Mouse (Mus musculus) embryo, embryonic 11 days (tissue): Measurements from ENCODE around the gene Syk.
A peak's percentile ranks its signal among the peaks of the same experiment; 100 is the strongest.

ENCODE experiments used
- DNase-seq: peaks from one replicate; pipeline ENCODE4 v3.0.0-alpha.2; 2015

The Syk gene

DNA sequence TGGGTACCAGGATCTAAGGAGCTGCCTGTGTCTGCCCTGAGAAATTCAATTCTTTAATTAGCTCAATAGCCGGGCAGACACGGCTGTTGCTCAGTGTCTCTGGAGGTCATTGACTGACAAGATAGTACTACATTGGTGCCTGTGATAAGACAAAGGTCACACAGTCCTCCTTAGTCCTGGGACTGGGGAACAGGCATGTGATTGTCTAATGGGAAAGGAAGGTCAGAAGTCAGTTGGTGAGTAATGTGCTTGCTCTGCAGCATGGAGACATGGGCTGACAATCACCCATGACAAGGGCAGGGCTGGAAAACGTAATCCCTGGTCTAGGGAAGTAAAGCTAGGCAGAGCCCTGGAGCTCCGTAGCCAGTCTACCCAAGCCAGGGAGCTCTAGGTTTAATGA lies 19.8 kb downstream of the Syk start:
- DNase-seq, result no peak

DNA sequence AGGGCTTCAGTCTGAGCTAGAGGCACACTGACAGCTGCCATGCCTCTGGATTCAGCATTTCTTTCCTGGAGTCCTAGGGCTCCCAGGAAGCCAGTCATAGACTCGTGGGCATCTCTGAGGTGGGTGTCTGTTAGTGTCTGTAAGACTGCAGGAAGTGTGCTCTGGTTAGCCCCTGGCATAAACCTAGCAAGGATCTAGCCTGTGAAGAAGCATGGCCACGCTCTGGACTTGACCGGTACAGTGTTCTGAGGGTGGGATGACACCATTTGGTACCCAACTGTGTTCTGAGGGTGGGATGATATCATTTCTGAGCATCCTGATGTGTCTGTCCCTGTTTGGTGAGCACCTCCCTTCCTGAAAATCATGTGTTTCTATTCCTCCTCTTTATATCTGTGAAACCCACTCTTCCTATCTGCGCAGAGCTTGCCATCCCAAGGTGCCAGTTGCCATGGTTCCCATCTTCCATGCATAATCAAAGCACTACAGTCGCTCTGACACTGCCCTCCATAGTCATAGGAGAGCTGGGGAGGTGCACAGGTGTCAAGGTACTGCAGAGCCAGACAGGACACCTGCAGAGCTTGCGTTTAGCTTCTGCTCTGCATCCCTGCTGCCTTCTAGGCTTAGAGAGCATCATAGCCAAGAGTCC lies 20.9 kb downstream of the Syk start:
- no peak for DNase-seq

DNA sequence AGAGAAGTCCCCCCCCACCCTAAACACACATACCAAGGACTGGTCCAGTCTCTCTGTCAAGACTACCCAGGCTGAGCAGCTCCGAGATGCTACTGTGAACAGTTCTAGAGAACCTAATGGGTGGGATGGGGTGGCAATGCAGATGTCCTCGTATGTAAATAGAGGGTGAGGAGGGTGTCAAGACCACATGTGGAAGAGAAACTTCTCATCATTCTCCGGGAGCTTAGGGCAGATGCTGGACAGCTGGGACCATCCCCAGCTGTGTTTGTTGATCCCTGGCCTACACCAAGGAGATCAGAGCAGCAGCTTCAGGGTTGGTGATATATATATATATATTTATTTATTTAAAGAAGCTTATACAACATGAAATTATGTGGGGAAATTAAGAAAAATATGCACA lies 22.0 kb downstream of the Syk start:
- DNase-seq, result no peak

DNA sequence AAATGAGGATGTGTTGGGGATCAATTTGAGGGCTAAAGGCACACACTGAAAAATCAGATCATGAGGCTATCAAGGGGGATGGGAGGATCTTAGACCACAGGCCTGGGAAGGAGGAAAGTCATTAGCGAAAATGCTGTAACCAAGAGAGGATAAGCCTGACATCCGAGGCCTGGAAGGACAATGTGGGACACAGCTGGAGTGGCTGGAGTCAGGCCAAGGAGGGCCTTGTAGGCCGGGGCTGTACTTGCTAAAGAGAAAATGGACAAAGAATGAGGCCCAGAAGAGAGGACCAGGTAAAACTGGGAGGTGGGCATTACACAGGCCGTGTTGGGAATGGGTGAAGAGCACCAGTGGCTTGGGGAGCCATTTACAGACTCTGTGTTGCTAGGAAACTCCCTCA lies 22.9 kb downstream of the Syk start:
- DNase-seq, result no peak

DNA sequence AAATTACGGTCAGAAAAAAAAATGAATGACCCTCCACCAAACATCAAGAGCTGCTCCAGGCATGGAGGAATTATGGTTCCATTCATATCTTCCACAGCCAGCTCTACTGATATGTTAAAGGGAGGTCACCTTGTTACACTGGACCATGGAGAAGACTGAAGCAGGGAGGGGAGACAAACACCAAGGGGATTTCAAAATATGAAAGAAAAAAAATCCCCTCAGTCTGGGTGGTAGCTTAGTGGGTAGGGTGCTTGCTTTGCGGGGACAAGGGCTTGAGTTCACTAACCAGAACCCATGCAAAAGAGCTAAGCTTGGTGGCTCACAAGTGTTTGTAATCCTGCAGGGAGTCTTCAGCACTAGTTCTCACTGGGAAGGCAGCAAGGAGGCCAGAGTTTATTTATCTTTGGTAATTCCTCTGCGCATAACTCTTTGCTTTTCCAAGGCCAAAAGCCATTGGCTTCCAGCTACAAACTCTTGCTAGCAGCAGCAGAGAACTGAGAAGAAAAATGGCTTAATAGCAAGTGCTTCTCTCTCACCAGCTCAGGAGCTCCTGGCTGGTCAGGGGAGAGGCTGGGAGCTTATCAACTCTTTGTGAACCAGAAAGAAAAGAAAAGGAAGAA lies 23.8 kb downstream of the Syk start:
- DNase-seq, result no peak

DNA sequence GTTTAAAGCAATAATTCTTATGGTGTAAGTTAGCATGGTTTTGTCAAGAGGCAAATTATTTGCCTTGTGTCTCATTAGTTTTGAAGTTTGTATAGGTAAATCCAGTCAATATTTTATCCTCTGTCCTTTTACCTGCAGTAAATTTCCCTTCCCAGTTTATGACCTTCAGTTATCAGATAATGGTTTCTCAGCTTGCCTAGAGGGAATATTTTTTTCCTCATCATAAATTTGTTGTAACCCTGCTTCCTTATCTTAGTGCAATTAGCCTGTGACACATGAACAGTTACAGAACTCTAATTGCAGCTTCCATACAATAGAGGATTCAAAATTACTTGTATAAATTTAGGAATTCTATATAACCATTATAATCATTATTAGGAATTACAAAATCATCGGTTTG lies 25.0 kb downstream of the Syk start:
- DNase-seq, result no peak

DNA sequence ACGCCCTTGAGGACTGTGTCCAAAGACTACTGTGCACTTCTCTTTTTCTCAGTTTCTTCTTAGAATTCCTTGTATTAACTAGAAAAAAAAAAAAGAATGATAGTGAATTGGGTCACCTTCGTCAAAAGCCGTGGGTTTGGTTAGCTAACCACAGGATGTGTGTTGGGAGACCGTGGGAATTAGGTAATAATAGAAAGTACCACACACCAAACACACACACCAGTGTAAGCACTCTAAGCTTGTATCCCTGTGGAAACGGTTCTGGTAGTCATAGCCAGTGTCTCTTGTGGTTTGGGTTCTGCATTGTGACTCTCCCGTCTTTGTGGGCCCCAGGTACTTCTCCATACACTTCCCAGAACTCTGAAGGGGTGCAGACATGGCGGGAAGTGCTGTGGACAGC lies 27.5 kb downstream of the Syk start:
- no peak for DNase-seq

DNA sequence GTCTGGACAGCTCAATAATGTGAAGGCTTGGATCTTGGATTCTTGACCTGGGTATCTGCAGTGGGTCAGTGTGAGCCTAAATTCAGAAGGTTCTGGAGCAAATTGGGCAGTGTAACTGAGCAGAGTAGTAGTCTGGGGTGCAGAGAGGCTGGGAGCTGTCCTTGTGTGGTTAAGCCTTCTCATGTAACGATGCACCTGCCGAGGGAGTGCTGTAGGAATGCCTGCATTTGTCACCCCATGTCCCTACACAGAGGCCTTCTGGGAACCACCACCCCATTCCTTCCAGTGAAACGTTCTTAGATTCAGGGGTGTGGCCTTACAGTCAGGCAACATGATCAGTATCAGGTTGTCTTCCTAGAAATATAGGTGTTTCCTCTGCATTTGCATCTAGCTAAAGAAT lies 30.3 kb downstream of the Syk start:
- no peak for DNase-seq

DNA sequence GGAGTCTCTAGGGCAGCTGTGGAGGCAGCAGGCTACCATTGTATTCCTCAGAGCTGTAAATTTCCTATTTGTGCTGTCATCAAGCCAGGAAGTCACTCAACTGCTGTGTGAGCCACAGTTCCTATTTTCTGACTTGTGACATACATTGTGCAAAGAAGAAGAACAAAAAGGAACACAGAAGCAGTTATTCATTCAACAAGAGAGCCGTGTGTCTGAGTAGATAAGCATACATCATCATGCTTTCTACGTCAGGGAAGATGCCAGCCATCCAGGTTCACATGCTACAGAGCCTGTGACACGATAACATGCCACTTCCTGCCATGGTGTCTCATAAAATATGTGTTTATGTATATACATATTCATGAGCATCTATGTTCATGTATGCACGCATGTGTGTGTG lies 32.1 kb downstream of the Syk start:
- DNase-seq, result no peak

DNA sequence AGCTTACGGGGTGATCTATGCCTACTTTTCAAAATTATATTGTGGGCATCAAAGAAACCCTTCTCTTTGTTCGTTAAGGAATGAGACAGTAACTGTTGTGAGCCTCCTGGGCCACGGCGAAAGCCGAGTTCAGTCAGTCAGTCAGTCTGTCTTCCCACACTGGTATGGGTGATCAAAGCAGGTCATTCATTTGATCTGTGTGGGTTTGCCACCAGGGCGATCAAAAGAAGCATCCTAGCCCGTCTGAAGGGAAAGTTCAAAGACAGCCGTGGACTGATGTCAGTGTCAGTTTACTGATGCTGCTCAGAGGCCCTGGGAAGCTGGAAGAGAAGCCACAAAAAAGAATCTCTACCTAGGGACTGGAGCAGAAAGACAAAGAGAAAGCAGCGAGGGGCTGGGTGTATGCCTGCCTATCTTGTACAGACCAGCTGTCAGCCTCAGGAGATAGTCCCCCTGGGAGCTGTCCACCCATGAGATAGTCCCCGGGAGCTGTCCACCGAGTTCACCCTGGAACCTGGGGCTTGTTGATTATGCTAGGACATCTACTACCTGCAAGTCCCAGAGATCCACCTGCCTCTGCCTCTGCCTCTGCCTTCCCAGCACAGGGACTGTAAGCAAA lies 34.2 kb downstream of the Syk start:
- DNase-seq, result no peak

DNA sequence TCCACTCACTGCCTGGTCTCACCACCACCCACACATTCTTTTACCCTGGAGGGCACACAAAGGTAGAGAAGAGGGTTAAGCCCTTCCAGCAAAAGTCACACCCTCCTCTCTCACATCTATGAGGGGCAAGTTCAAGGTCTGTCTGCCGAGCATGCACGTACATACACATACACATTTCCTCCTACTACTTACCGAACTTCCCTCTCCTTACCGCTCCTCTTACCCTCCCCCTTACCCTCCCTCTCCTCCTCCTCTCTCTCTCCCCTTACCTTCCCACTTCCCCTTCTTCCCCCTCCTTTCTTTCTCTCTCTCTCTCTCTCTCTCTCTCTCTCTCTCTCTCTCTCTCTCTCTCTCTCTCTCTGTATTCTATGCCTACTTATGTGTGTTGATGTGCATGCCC lies 35.6 kb downstream of the Syk start:
- no peak for DNase-seq

DNA sequence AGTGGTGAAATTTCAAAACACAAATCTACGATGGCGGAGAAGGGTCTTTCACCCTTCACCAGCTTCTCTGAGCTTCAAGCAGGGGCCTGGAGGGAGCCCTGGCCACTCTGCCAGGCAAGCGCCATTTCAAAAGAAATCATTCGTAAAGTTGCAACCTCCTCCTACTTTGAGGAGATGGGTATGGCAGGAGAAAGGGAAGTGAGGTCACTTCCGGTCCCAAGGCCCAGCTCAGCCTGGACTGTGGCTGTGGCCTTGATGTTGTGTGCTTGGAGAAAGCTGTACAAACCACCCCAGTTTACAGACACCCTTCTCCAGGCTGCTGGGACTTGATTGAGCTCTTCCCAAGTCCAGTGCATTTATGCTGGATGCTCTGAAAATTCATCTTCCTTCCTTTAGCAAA lies 36.5 kb downstream of the Syk start:
- DNase-seq, result no peak

DNA sequence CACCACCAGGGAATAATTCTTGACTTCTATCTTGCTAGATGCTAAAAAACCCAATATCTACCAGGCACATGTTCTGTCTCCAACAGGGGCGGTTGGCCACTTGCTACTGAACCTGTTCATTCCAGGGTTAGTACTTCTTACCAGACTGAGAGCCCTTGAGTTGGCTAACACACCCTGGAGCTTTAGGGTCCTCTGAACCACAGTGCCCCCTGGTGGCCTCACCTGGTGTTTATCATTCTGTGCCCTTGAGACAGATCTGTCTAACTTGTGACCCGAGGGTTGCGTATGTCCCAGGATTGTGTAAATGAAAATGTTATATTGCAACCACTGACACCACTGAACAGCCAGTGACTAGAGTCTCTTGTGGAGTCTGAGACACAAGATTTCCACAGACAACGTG lies 41.1 kb downstream of the Syk start:
- peak; percentile 74 for DNase-seq

DNA sequence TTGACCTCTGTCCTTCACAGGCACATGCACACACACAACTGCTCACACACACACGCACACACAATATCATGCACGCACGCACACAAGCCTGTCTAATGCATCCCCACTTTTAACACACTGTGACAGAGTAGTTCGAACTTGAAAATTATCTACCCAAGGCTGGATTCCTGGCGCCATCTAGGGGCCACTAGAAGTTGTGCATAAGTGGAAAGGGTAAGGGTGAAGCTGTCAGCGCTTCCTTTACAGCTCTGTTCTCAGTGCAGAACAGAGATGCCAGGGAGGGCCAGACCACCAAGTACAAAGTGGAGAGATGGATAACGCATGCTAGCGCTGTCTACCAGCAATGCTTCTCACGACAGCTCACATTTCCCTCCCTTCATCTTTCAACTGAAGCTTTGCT lies 45.6 kb downstream of the Syk start:
- peak; percentile 63 for DNase-seq

DNA sequence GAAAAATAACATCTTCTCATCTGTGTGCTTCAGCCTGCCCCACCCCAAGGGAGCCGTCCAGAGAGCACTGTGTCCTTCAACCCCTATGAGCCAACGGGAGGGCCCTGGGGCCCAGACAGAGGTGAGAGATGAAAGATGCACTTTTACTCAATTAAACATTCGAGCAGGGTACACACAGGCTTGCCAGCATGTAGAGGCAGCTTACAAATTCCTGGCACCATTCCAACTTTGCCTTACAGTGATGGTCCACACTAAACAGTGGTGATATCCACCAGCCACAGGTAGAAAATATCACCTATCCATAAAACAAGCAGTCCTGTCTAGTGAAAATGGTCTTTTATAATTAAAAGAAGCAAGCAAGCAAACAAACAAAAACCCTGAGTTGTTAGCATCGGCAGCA lies 48.7 kb downstream of the Syk start:
- DNase-seq, result no peak

DNA sequence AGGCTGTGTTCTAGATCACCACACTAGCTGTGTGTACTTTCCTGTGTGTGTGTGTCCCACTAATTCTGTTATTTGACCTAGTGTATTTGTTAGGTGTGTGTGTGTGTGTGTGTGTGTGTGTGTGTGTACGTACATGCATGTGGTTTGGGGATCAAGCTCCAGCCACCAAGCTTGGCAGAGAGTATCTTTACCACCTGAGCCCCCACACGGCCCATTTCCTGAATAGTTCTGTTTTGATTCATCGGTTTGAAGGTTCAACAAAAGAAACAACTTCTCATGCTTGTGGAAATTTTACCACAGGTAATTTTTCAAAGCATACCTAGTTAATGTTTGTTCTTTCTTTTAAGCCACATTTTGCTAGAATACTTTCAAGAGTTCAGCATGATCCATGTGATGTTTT lies 52.5 kb downstream of the Syk start:
- DNase-seq, result no peak

DNA sequence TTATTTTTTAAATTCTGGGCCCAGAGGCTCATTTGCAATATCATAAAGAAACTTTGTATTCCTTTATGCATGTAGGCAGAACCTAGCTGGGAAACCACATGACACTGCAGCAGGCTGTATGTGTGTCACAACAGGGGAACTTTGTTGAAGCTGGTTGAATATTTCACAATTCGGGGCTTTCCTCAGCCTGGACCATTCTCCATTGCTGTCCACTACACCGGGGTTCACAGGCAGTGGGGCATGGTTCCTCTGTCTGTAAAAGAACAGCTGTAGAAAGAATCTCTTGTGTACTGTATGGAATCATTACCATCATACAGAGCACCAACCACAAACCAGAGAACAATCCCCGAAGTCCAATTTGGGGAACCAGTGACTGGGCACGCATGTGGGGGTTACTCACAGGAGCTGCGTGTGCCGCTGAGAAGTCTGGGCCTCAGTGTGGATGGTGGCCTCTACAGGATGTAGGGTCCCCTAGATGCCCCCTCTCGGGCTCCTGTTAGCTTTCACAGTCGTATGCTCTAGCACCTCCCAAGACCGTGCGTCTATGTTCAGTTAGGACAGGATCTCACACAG lies 53.3 kb downstream of the Syk start:
- DNase-seq, result no peak

DNA sequence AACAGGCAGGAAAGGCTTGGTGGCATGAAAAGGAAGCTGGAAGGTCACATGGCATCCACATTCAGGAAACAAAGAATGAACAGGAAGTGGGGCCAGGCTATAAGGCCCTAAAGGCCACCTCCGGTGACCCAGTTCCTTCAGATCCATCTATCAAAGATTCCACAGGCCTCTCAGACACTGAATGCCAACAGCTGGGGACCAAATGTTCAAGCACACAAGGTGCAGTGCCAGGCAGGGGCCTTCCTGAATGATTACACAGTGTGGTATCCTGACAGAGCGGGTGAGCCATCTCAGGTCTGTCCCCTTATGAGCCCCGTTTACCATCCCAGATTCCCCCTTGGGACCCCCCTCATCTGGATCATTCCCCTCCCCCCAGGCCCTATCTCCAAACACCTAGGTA lies 63.6 kb downstream of the Syk start:
- DNase-seq, result peak; percentile 24

DNA sequence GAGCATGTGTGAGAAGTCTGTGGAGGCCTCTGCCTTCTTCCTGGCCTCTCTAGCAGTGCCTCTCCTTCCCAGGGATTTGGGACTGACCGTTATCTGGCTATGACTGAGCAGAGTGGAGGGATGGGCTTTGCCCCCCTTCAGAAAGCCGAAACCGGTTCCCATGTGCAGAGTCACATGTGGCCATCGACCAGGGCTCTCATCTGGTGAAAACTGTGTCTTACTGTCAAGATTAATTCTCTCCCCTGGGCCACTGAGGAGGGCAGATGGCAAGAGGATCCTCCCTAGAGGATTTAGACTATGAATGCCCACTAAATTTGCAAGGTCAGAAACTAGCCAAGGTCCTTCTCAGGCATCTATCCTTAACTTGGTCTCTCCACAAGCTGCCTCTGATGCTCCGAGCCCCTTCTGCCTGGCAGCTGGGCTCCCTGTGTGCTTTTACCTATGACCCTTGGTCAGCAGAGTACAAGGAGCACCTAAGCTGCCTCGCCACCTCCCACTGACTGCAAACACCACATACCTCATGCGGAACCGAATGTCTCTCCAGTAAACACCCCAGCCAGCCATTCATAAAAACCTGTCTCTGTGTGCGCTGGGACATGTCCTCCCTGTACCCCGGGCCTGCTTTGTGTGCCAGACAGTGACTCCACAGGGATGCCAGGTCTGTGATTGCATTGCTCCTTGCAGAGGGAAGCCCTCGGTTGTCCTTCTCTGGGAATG lies 65.2 kb downstream of the Syk start:
- no peak for DNase-seq

DNA sequence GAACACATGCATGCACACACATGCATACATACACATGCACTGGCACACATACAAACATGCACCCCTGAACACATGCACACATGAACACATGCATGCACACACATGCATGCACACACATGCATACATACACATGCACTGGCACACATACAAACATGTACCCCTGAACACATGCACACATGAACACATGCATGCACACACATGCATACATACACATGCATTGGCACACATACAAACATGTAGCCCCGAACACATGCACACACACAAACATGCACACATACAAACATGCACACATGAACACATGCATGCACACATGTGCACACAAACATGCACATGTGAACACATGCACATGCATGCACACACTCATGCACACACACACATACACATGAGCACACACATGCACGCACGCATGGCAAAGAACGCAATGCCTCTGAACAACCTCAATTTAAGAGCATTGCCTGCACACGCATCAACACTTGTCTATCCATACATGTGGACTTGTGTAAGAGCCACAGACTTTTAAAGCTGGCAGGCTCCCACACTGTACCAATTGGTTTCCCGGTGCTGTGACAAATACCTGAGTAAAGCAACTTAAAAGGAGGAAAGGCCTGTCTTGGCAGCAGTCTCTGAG lies 66.9 kb downstream of the Syk start:
- DNase-seq, result no peak

DNA sequence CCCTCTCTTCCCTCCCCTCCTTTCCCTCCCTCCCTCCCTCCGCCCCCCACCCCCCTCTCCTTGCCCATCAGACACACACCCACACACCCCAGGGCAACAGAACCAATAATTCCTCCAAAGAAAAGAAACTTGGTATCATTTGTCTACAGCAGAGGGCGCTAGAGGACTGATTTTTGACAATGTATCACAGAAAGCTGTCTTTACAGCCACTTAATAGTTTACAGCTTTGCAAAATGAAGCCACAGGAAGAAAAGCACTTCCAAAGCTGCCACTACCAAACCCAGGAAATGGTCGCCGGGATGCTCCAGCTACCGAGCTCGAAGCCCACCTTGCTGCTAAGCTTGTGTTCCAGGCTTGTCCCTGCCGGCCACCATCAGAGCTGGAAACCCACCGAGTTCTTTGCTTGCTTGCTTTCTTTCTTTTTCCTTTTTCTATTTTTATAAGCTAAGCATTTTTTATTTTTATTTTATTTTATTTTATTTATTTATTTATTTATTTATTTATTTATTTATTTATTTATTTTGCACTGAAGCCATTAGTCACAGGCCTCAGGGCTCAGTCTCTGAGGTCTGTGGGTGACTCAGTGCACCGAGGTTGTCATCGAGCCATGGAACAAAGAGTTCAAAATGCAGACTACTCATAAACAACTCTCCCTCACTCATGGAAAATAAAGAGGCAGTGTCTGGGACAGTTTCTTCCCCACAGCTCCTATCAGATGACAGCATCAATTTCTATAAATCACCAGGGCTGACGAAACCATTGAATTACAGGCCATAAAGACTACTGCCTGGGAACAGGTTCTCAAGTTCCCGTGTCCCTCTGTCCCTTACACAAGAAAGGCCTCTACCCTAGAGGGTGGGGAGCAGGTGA lies 68.6 kb downstream of the Syk start:
- peak; percentile 86 for DNase-seq

DNA sequence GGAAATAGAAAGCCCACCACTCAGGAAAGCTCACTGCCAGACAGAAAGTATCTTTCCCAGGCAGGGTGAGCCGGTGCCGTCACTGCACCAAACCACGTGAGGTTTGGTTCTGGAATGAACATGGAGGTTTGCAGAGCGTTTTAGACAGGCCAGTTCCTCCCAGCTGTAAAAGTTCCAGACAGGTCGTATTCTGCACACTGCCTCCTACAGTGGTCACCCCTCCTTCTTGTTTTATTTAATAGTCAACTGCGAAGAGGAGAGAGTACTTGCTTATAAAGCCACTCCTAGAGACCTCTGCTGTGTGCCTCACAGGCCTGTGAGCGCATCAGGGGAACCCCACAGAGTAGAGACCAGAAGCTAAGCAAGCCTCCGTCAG lies 69.3 kb downstream of the Syk start:
- DNase-seq, result no peak
